Mouse (Mus musculus) MEL (cell line): ENCODE measurements around the gene Atp8b4.
"Not testable (repeated sequence)": the region's sequence is repeated elsewhere in the genome, so short reads cannot be mapped to it uniquely, and the experiment has no call there.

Experiments
- CTCF ChIP-seq, 3 experiments: IDR thresholded peaks in 2 of 3; conservative IDR thresholded peaks in 1 of 3; 2 replicates each; pipeline ENCODE4 v1.5.1; 2011 to 2012; ENCODE audit warnings: low read length in 3 of 3, low read depth in 2 of 3, mild to moderate bottlenecking in 2 of 3, improper control_type of control experiment in 1 of 3, inconsistent platforms in 1 of 3, mixed read lengths in 1 of 3, moderate library complexity in 1 of 3; ENCODE audit not compliant: control insufficient read depth in 1 of 3, insufficient read depth in 1 of 3, poor library complexity in 1 of 3, severe bottlenecking in 1 of 3
- MAFK ChIP-seq: IDR thresholded peaks from 2 replicates; pipeline ENCODE4 v1.6.1; 2011; ENCODE audit warnings: low read depth, mild to moderate bottlenecking, low read length, improper control_type of control experiment, borderline replicate concordance

DNA sequence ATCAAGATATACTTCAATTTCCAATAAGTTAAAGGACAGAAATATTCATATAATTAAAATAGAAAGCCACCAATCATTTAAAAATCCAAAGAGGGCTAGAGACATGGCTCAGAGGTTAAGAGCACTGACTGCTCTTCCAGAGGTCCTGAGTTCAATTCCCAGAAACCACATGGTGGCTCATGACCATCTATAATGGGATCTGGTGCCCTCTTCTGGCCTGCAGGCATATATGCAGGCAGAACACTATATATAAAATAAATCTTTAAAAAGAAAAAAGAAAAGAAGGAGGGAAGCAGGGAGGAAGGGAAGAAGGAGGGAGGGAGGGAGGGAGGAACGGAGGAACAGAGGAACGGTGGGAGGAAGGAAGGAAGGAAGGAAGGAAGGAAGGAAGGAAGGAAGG is 42.7 kb downstream of the Atp8b4 start:
- peak; percentile 12 to 42 (median 20); a peak in 4 of 6 replicates for TF ChIP-seq CTCF (IDR thresholded peaks at IDR 0.05 in 2 of 3, conservative IDR thresholded peaks at IDR 0.05 in 1 of 3; ENCODE audit: control insufficient read depth in 1 of 3, insufficient read depth in 1 of 3, low read depth in 2 of 3, low read length in 3 of 3, poor library complexity in 1 of 3, severe bottlenecking in 1 of 3)
- not testable (repeated sequence) for TF ChIP-seq MAFK
